Mouse (Mus musculus) kidney, adult 2 months (tissue): Measurements from ENCODE around the gene Anln. TPM values are rescaled to one million over a fixed set of nuclear protein-coding genes. Genes with fewer than 3 reads are reported as not detected.

ENCODE experiments used
- DNase-seq: peaks from one replicate; pipeline ENCODE4 v3.0.0; 2021
- H3K27ac ChIP-seq: fragments of 200-500 bp; 2 replicates; pipeline ENCODE4 v1.5.1; 2012; ENCODE audit warnings: low read depth, low read length, control low read depth, inconsistent platforms; ENCODE audit not compliant: insufficient read depth
- H3K27me3 ChIP-seq: fragments of 200-500 bp; replicated peaks from 2 replicates; pipeline ENCODE4 v1.6.1; 2012; ENCODE audit warnings: mild to moderate bottlenecking, moderate library complexity, low read length, inconsistent platforms; ENCODE audit not compliant: control insufficient read depth, insufficient read depth
- H3K36me3 ChIP-seq: fragments of 200-500 bp; 2 replicates; pipeline ENCODE4 v1.6.1; 2012; ENCODE audit warnings: mild to moderate bottlenecking, moderate library complexity, low read length, inconsistent platforms; ENCODE audit not compliant: control insufficient read depth, insufficient read depth
- H3K4me1 ChIP-seq: fragments of 200-500 bp; 2 replicates; pipeline ENCODE4 v1.6.1; 2011; ENCODE audit warnings: low read length; ENCODE audit not compliant: control insufficient read depth, insufficient read depth
- H3K4me3 ChIP-seq: fragments of 200-500 bp; 2 replicates; pipeline ENCODE4 v1.5.1; 2011; ENCODE audit warnings: mild to moderate bottlenecking, low read depth, low read length, control low read depth; ENCODE audit not compliant: insufficient read depth
- CTCF ChIP-seq: fragments of 200-500 bp; conservative IDR thresholded peaks from 2 replicates; pipeline ENCODE4 v1.5.1; 2011; ENCODE audit warnings: low read depth, mild to moderate bottlenecking, control low read depth, low read length, moderate library complexity, mixed read lengths; ENCODE audit not compliant: insufficient read depth, insufficient read length
- POLR2A ChIP-seq: fragments of 200-500 bp; IDR thresholded peaks from one replicate; pipeline ENCODE4 v1.6.1; 2011; ENCODE audit warnings: low read depth, low read length, control low read depth
- WGBS: fragments of 180-500 bp; shearing (Covaris S2); methylation state at CpG from one replicate; pipeline ENCODE4 v1.1.7; 2018; 5-methylcytosine and 5-hydroxymethylcytosine counted together
- polyA plus RNA-seq: library from polyadenylated mRNA; depleted of rRNA; stranded (reverse); fragments of >200 nt; gene quantifications from 2 replicates; pipeline ENCODE4 v1.2.3, GENCODE M21; 2012

Gene Anln
- polyA plus RNA-seq, 1 experiment, result 0.44 TPM

GRCm38 (mm10) chr9:22376086-22376485 lies 12.9 kb downstream of the Anln start:
- DNase-seq, result no peak
- H3K4me3 ChIP-seq, result no peak overlapping the region
- H3K27me3 ChIP-seq, result no peaks in the 10 kb centered on the region
- H3K4me1 ChIP-seq, result no peaks in the 10 kb centered on the region
- H3K27ac ChIP-seq, result no peak overlapping the region
- H3K36me3 ChIP-seq, result no peaks in the 10 kb centered on the region
- 95% methylated on average over 5 of the region's 5 CpGs for WGBS
- TF ChIP-seq CTCF, result no peak
- no peak for TF ChIP-seq POLR2A

GRCm38 (mm10) chr9:22372760-22373159 lies 16.2 kb downstream of the Anln start:
- no peak for DNase-seq
- WGBS, result 98% methylated on average over 4 of the region's 4 CpGs
- H3K4me1 ChIP-seq, result no peaks in the 10 kb centered on the region
- no peaks in the 10 kb centered on the region for H3K27me3 ChIP-seq
- TF ChIP-seq CTCF, result peak; percentile 28; the same call in 1 of the 2 replicates
- TF ChIP-seq POLR2A, result no peak
- no peaks in the 10 kb centered on the region for H3K36me3 ChIP-seq
- H3K4me3 ChIP-seq, result no peak overlapping the region
- no peak overlapping the region for H3K27ac ChIP-seq

- DNase-seq, result no peak
- H3K4me1 ChIP-seq, result no peaks in the 10 kb centered on the region
- no peak overlapping the region for H3K4me3 ChIP-seq
- 73% methylated on average over 6 of the region's 6 CpGs for WGBS
- H3K27ac ChIP-seq, result peak overlapping the region; percentile 46; the same call in 1 of the 2 replicates
- H3K27me3 ChIP-seq, result no peaks in the 10 kb centered on the region
- TF ChIP-seq POLR2A (no peak), CTCF (no peak)
- H3K36me3 ChIP-seq, result no peaks in the 10 kb centered on the region
These were observed 21.0 kb downstream of the Anln start for GRCm38 (mm10) chr9:22368030-22368429.

GRCm38 (mm10) chr9:22366621-22367020 lies 22.4 kb downstream of the Anln start:
- H3K27me3 ChIP-seq, result no peaks in the 10 kb centered on the region
- 96% methylated on average over 10 of the region's 10 CpGs for WGBS
- no peak overlapping the region for H3K27ac ChIP-seq
- no peaks in the 10 kb centered on the region for H3K36me3 ChIP-seq
- no peak for DNase-seq
- no peak overlapping the region for H3K4me3 ChIP-seq
- no peak for TF ChIP-seq POLR2A
- no peak for TF ChIP-seq CTCF
- no peaks in the 10 kb centered on the region for H3K4me1 ChIP-seq

GRCm38 (mm10) chr9:22366221-22366620 lies 22.8 kb downstream of the Anln start:
- Histone ChIP-seq H3K27me3 (no peaks in the 10 kb centered on the region), H3K4me1 (no peaks in the 10 kb centered on the region), H3K4me3 (no peak overlapping the region), H3K36me3 (no peaks in the 10 kb centered on the region), H3K27ac (no peak overlapping the region)
- TF ChIP-seq CTCF (no peak), POLR2A (no peak)
- no peak for DNase-seq
- 94% methylated on average over 2 of the region's 2 CpGs for WGBS

GRCm38 (mm10) chr9:22360916-22361315 lies 28.1 kb downstream of the Anln start:
- Histone ChIP-seq H3K4me1 (no peaks in the 10 kb centered on the region), H3K4me3 (no peak overlapping the region), H3K27me3 (no peaks in the 10 kb centered on the region), H3K27ac (no peak overlapping the region), H3K36me3 (no peaks in the 10 kb centered on the region)
- WGBS, result 87% methylated on average over 6 of the region's 6 CpGs
- no peak for DNase-seq
- TF ChIP-seq POLR2A (no peak), CTCF (no peak)

- Histone ChIP-seq H3K4me1 (no peaks in the 10 kb centered on the region), H3K36me3 (no peaks in the 10 kb centered on the region), H3K4me3 (no peak overlapping the region), H3K27ac (no peak overlapping the region), H3K27me3 (no peaks in the 10 kb centered on the region)
- no peak for DNase-seq
- WGBS, result 96% methylated on average over 3 of the region's 3 CpGs
- no peak for TF ChIP-seq CTCF
These were observed 33.1 kb downstream of the Anln start for GRCm38 (mm10) chr9:22355919-22356318.

GRCm38 (mm10) chr9:22353901-22354300 lies 35.1 kb downstream of the Anln start:
- WGBS, result 80% methylated on average over 5 of the region's 5 CpGs
- H3K4me3 ChIP-seq, result no peak overlapping the region
- no peak overlapping the region for H3K27ac ChIP-seq
- no peak for TF ChIP-seq POLR2A
- TF ChIP-seq CTCF, result no peak
- H3K36me3 ChIP-seq, result no peaks in the 10 kb centered on the region
- DNase-seq, result no peak
- no peaks in the 10 kb centered on the region for H3K4me1 ChIP-seq
- no peaks in the 10 kb centered on the region for H3K27me3 ChIP-seq
